Mouse (Mus musculus): Measurements from ENCODE around the gene Apobec2. TPM values are rescaled to one million over a fixed set of nuclear protein-coding genes. Genes with fewer than 3 reads are reported as not detected.

Apobec2 gene
- polyA plus RNA-seq, 1 experiment from 2014 or later = 5.6 TPM

DNA sequence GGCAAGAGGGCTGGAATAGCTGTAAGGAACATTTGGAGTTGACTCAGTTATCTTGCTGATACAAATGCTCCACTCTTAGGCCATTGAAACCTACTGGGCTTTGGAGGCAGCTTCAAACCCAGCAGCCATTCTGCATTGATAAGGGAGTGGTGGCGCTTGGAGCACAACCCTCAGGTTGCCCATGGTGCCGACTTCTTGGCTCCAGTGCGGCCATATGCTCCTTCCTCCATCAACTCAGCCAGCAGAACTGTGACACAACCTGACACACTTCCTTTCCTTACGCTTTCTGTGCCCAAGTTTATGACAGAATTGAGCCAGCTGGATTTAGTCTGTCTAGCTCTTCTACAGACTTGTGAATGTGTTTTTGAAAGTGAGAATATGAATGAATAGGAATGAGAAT lies 25.6 kb downstream of the Apobec2 start:
- H3K27me3 ChIP-seq (replicated peaks; ENCODE audit: insufficient read depth, low read length) = no peaks in the 10 kb centered on the region
- no peaks in the 10 kb centered on the region for H3K9me3 ChIP-seq (ENCODE audit: low read length)
- no peak overlapping the region for H3K9ac ChIP-seq (replicated peaks; ENCODE audit: low read depth)
- no peak overlapping the region for H3K4me3 ChIP-seq (ENCODE audit: low read depth, low read length)
- H3K27ac ChIP-seq (ENCODE audit: low read length) = no peak overlapping the region
- H3K36me3 ChIP-seq (ENCODE audit: insufficient read depth, low read length) = no peaks in the 10 kb centered on the region
- 66% methylated on average over 4 of the region's 4 CpGs for WGBS
- DNase-seq (ENCODE audit: low spot score) = no peak
- no peak overlapping the region for H3K4me2 ChIP-seq (replicated peaks; ENCODE audit: low read depth, low read length)
- H3K4me1 ChIP-seq (ENCODE audit: insufficient read depth, low read depth, low read length) = peaks cover 12% of the 10 kb centered on the region; the same call in 1 of the 2 replicates
- ATAC-seq = no peak
- no peak for TF ChIP-seq EP300 (IDR thresholded peaks at IDR 0.05)
- no peak for TF ChIP-seq CTCF (IDR thresholded peaks at IDR 0.05)

DNA sequence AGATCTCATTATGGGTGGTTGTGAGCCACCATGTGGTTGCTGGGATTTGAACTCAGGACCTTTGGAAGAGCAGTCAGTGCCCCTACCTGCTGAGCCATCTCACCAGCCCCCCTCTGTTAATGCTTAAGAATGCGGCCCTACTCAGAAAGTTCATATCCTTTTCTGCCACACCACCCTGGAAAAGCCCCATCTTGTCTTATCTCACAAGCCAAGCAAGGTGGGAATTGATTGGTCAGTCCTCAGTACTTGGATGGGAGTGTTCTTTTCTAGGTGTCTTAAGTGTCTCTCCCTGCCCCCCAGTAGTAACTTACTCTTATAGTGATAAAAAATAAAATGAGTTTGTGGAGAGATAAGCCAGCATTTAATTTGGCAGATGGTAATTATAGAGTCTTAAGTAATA lies 28.0 kb downstream of the Apobec2 start:
- Histone ChIP-seq H3K9ac (replicated peaks; ENCODE audit: low read depth) (no peak overlapping the region), H3K9me3 (ENCODE audit: low read length) (no peaks in the 10 kb centered on the region), H3K4me3 (ENCODE audit: low read depth, low read length) (no peak overlapping the region), H3K27me3 (replicated peaks; ENCODE audit: insufficient read depth, low read length) (no peaks in the 10 kb centered on the region), H3K4me1 (ENCODE audit: insufficient read depth, low read depth, low read length) (peaks cover 6% of the 10 kb centered on the region; the same call in 1 of the 2 replicates), H3K27ac (ENCODE audit: low read length) (no peak overlapping the region), H3K4me2 (replicated peaks; ENCODE audit: low read depth, low read length) (no peak overlapping the region), H3K36me3 (ENCODE audit: insufficient read depth, low read length) (no peaks in the 10 kb centered on the region)
- TF ChIP-seq EP300 (IDR thresholded peaks at IDR 0.05) (no peak), CTCF (IDR thresholded peaks at IDR 0.05) (no peak)
- 56% methylated on average over 1 of the region's 1 CpGs for WGBS
- DNase-seq (ENCODE audit: low spot score) = no peak
- ATAC-seq = no peak

DNA sequence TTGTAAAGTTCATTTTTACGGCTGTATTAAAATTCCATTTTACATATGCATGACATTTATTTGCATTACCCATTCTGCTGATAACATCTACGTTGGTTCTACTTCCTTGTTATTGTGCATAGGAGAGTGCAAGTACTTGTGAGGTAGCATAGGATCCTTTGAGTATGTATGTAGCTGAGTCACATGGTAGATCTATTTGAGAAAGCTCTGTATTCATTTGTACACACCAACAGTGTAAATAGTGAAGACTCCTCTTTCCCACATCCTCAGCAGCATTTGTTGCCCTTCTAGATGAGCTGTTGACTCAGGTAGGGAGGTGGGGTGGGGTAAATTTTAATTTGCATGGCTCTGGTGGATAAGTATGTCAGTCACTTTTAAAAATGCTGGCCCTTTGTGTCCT lies 28.9 kb downstream of the Apobec2 start:
- Histone ChIP-seq H3K9ac (replicated peaks; ENCODE audit: low read depth) (no peak overlapping the region), H3K4me2 (replicated peaks; ENCODE audit: low read depth, low read length) (no peak overlapping the region), H3K27ac (ENCODE audit: low read length) (no peak overlapping the region), H3K27me3 (replicated peaks; ENCODE audit: insufficient read depth, low read length) (no peaks in the 10 kb centered on the region), H3K4me3 (ENCODE audit: low read depth, low read length) (no peak overlapping the region), H3K36me3 (ENCODE audit: insufficient read depth, low read length) (peaks cover 2% of the 10 kb centered on the region; the same call in 1 of the 2 replicates), H3K9me3 (ENCODE audit: low read length) (no peaks in the 10 kb centered on the region), H3K4me1 (ENCODE audit: insufficient read depth, low read depth, low read length) (peaks cover 6% of the 10 kb centered on the region; the same call in 1 of the 2 replicates)
- TF ChIP-seq EP300 (IDR thresholded peaks at IDR 0.05) (no peak), CTCF (IDR thresholded peaks at IDR 0.05) (no peak)
- ATAC-seq (no peak; the same call in 1 of the 2 replicates), DNase-seq (ENCODE audit: low spot score) (no peak)
- WGBS = 53% methylated on average over 2 of the region's 2 CpGs

DNA sequence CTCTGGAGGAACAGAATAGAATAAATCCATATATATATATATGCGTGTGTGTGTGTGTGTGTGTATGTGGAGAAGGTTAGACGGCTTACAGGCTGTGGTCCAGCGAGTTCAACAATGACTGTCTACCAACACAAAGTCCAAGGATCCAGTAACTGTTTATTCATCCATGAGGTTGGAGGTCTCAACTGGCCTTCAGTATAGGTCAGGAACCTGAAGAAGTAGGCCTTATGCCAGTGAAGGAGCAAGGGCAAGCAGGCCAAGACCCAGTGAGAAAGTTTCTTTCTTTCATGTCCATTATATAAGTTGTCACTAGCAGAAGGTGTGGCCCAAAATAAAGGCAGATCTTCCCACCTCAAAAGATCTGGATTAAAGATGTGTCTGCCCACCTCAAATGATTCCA lies 30.0 kb downstream of the Apobec2 start:
- TF ChIP-seq CTCF (IDR thresholded peaks at IDR 0.05) (no peak), EP300 (IDR thresholded peaks at IDR 0.05) (no peak)
- H3K36me3 ChIP-seq (ENCODE audit: insufficient read depth, low read length) = peaks cover 9% of the 10 kb centered on the region; the same call in 1 of the 2 replicates
- H3K9me3 ChIP-seq (ENCODE audit: low read length) = no peaks in the 10 kb centered on the region
- DNase-seq (ENCODE audit: low spot score) (no peak), ATAC-seq (no peak)
- WGBS = 88% methylated on average over 3 of the region's 3 CpGs
- no peak overlapping the region for H3K27ac ChIP-seq (ENCODE audit: low read length)
- H3K9ac ChIP-seq (replicated peaks; ENCODE audit: low read depth) = no peak overlapping the region
- H3K4me1 ChIP-seq (ENCODE audit: insufficient read depth, low read depth, low read length) = peaks cover 4% of the 10 kb centered on the region; the same call in 1 of the 2 replicates
- H3K27me3 ChIP-seq (replicated peaks; ENCODE audit: insufficient read depth, low read length) = no peaks in the 10 kb centered on the region
- H3K4me3 ChIP-seq (ENCODE audit: low read depth, low read length) = no peak overlapping the region
- H3K4me2 ChIP-seq (replicated peaks; ENCODE audit: low read depth, low read length) = no peak overlapping the region

DNA sequence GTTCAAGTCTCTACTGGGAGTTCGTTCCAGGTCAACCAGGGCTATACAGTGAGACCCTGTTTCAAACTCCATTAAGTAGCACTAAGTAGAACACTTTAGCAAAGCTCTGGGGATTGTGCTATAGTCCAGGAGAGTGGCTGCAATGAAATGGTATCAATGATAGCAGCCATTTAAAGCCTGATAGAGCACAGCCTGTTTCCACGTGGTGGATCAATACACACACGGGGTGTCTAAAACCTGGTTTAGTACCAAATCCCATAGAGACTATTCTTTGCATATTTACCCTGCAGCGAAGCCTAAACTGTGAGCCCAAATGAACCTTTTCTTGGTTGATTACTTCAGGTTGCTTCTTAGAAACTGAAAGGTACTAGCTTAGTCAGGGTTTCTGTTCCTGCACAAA lies 31.0 kb downstream of the Apobec2 start:
- Histone ChIP-seq H3K4me1 (ENCODE audit: insufficient read depth, low read depth, low read length) (no peaks in the 10 kb centered on the region; the same call in 1 of the 2 replicates), H3K36me3 (ENCODE audit: insufficient read depth, low read length) (peaks cover 9% of the 10 kb centered on the region; the same call in 1 of the 2 replicates), H3K9me3 (ENCODE audit: low read length) (no peaks in the 10 kb centered on the region), H3K27ac (ENCODE audit: low read length) (no peak overlapping the region), H3K4me2 (replicated peaks; ENCODE audit: low read depth, low read length) (no peak overlapping the region), H3K9ac (replicated peaks; ENCODE audit: low read depth) (no peak overlapping the region), H3K4me3 (ENCODE audit: low read depth, low read length) (no peak overlapping the region), H3K27me3 (replicated peaks; ENCODE audit: insufficient read depth, low read length) (no peaks in the 10 kb centered on the region)
- ATAC-seq (no peak), DNase-seq (ENCODE audit: low spot score) (no peak)
- 87% methylated on average over 4 of the region's 4 CpGs for WGBS
- TF ChIP-seq EP300 (IDR thresholded peaks at IDR 0.05) (no peak), CTCF (IDR thresholded peaks at IDR 0.05) (no peak)

DNA sequence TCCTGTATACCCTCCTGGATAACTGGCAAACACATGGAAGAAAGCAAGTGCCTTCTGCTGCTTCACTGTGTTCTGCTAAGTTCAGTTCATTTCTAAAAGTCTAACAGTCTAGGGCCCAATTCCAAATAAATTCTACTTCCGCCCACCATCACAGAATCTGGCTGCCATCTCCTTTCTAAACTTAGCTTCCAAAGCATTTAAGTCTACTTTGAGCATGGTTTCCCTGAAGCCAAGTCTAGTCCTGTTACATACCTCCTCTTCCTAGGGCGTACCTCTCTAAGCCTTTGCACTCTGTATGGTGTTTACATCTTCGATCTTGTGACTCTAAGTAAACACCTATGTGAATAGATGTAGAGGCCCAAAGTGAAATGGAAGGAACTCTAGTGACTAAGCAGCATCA lies 40.1 kb downstream of the Apobec2 start:
- ATAC-seq (no peak), DNase-seq (ENCODE audit: low spot score) (no peak)
- H3K4me2 ChIP-seq (replicated peaks; ENCODE audit: low read depth, low read length) = no peak overlapping the region
- no peaks in the 10 kb centered on the region for H3K9me3 ChIP-seq (ENCODE audit: low read length)
- WGBS = 90% methylated on average over 3 of the region's 3 CpGs
- no peak overlapping the region for H3K27ac ChIP-seq (ENCODE audit: low read length)
- H3K9ac ChIP-seq (replicated peaks; ENCODE audit: low read depth) = no peak overlapping the region
- no peak for TF ChIP-seq CTCF (IDR thresholded peaks at IDR 0.05)
- peaks cover 63% of the 10 kb centered on the region for H3K36me3 ChIP-seq (ENCODE audit: insufficient read depth, low read length)
- no peaks in the 10 kb centered on the region for H3K4me1 ChIP-seq (ENCODE audit: insufficient read depth, low read depth, low read length)
- no peak overlapping the region for H3K4me3 ChIP-seq (ENCODE audit: low read depth, low read length)
- H3K27me3 ChIP-seq (replicated peaks; ENCODE audit: insufficient read depth, low read length) = no peaks in the 10 kb centered on the region

DNA sequence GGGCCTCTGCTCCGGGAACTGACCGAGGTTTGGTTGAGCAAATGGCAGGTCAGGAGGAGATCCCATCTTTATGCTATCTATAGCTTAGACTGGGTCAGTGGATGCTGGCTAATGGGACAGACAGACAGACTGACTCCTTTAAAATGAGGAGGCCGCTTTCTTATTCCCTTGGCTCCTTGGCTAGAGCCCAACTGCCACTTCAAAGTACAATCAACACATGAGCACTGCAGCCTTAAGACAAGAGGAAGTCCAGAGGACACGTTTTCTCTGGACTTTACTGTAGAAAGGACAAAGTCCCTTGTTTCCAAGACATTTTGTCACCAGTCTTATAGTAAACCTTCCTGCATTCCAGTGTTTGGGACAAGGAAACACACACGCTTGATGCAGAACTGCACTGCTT lies 41.3 kb downstream of the Apobec2 start:
- TF ChIP-seq EP300 (IDR thresholded peaks at IDR 0.05) (no peak), CTCF (IDR thresholded peaks at IDR 0.05) (no peak)
- DNase-seq (ENCODE audit: low spot score) (no peak), ATAC-seq (no peak)
- Histone ChIP-seq H3K9ac (replicated peaks; ENCODE audit: low read depth) (no peak overlapping the region), H3K4me1 (ENCODE audit: insufficient read depth, low read depth, low read length) (no peaks in the 10 kb centered on the region), H3K9me3 (ENCODE audit: low read length) (no peaks in the 10 kb centered on the region), H3K4me3 (ENCODE audit: low read depth, low read length) (no peak overlapping the region), H3K27ac (ENCODE audit: low read length) (no peak overlapping the region), H3K27me3 (replicated peaks; ENCODE audit: insufficient read depth, low read length) (no peaks in the 10 kb centered on the region), H3K36me3 (ENCODE audit: insufficient read depth, low read length) (peaks cover 63% of the 10 kb centered on the region), H3K4me2 (replicated peaks; ENCODE audit: low read depth, low read length) (no peak overlapping the region)
- 81% methylated on average over 5 of the region's 5 CpGs for WGBS
